Mouse (Mus musculus) erythroblast, adult 5-6 weeks (primary cell): ENCODE measurements around the gene Slc19a3. TPM values are rescaled to one million over a fixed set of nuclear protein-coding genes. Genes with fewer than 3 reads are reported as not detected.
"Not testable (repeated sequence)": the region's sequence is repeated elsewhere in the genome, so short reads cannot be mapped to it uniquely, and the experiment has no call there.

ENCODE experiments used
- ATAC-seq: replicated peaks from 2 replicates; pipeline ENCODE4 v1.8.0; 2016; ENCODE audit warnings: moderate number of reproducible peaks, mild to moderate bottlenecking, moderate TSS enrichment, inconsistent platforms; ENCODE audit not compliant: poor library complexity, low FRiP score, severe bottlenecking
- total RNA-seq, 2 experiments: library from RNA; stranded (forward) in 1 of 2; stranded (reverse) in 1 of 2; fragments of 150-400 nt in 1 of 2; fragments of 200-764, 138-1000 nt in 1 of 2; gene quantifications; 2 replicates each; pipeline versions ENCODE4 v1.2.3 to v1.2.4; 2015 to 2017; ENCODE audit warnings: low replicate concordance in 2 of 2

Slc19a3 gene
- total RNA-seq, 2 experiments from 2014 or later = not detected

DNA sequence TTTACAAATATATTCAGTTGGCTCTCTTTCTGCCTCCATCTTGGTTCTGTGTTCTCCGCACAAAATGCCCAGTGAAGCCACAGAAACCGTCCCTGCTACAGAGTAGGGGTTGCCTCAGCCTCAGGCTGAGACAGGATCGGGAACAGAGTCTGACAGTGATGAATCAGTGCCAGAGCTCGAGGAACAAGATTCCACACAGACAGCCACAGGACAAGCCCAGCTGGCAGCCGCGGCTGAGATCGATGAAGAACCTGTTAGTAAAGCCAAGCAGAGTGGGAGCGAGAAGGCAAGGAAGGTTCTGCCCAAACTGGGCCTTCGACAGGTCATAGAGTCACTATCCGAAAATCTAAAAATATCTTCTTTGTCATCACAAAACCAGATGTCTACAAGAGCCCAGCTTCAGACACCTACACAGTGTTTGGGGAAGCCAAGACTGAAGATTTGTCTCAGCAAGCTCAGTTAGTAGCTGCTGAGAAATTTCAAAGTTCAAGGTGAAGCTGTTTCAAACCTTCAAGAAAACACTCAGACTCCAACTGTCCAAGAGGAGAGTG is 22.8 kb downstream of the Slc19a3 start:
- ATAC-seq = no peak

DNA sequence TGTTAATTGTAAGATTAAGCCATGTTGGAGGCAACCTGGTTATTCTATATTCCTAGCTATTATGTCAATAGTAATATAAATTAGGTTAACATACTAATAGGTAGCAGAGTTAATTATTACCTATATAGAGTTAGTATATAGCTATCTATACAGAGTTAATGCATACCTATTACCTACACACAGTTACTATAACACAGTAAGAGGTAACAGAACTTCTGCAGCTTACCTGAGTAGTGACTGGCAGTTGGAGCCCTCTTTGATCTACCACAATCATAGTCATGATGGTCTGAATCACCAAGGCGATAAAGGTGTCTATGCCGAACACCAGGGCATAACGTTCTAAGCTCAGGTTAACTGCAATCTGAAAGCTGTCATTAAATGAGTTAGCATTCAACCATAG is 23.8 kb downstream of the Slc19a3 start:
- ATAC-seq = no peak

GRCm38 (mm10) chr1:83007471-83007870 is 30.8 kb downstream of the Slc19a3 start:
- no peak for ATAC-seq

DNA sequence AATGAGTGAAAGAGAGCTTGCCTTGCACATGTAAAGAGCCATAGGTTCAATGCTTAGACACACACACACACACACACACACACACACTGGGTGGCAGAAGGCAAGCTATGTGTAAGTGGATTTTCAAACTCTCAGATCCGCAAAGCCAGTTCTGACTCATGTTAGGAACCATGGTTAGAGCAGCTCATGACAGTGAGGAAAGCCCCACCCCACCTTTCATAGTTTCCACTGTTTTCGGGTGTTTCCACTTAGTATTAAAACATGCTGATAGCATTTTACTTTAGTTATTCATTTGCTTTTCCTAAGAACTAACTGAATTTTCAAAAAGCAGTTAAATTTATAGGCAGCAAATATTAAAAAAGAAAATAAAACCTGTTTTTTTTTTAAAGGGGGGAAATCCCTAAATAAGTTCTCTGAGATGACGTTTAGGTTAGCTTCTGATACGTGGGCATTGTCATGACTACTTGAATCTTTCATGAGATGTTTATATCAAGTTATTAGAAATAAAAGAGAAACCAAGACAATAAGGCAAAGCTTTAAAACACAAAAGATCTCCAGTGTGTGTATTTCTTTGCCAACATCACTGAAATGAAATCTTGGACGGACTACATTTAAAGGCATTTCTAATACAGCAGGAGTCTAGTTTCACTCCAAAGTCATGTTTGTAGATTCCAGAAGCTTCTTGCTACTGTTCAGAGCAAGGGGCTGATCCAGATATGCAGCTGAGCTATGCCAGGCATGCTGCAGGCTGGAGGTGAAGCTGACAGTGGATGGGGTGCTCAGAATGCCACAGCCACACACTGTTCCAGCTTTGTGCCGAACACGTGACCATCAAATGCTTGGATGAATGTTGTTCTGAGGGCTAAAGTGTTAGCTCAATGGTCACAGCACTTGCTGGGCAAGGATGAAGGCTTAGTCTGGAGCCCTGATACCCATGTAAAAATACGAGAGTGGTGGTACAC is 31.7 kb downstream of the Slc19a3 start:
- ATAC-seq = no peak

DNA sequence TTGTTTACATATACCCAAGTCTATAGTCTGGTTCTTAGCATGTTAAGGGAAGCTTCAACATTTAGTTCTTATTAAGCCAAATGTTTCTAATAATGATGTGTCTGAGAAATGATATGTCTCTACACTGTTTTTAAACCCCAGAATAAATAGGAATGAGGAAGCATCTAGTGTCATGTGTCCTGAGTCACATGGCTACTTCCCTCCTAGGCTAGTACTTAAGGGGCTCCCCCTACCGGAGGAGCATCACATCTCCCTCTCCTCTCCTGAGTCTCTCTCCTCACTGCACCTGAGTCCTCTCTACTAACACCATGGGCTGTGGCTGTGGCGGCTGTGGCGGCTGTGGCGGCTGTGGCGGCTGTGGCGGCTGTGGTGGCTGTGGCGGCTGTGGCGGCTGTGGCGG is 37.9 kb downstream of the Slc19a3 start, which contains the start of gene Gm47959:
Gm47959 (plus strand) TSS at position 243 of the 400 bp plus-strand sequence.
- not testable (repeated sequence) for ATAC-seq

DNA sequence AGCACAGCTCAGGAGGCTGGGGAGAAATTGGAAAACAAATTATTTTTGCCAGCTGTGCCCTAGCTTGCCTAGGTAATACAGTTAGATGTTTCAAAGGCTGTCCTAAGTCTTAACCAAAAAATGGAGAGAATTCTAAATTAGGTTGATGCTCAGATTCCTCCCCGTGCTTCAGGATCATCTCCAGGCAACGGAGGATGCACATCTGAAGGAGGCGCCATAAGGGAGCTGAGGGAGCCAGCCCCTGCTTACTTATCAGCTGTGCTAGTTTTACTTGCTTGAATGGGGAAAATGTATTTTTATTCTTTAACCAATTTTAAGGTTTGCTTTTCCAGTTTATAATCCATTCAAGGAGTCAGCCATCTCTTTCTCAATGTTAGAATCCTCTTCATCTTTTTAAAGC is 44.3 kb downstream of the Slc19a3 start:
- no peak for ATAC-seq

DNA sequence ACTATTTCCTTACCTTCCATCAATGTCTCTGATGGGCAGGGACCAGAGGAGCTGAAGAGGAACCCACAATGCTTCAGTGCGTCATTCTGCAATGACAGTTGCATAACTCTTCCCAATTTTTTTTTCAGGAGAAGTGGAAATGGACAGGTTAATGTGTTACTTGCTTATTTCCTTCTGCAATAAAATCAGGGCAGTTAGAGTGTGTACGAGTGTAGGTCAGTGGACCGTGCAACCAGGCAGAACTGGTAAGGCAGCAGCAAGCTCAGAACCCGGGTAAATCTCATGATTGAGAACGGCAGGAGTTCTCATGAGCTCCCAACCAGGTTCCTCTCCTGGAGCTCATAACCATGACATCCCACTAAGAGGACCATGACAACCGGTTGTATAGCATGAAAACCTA is 46.2 kb downstream of the Slc19a3 start:
- ATAC-seq = no peak

DNA sequence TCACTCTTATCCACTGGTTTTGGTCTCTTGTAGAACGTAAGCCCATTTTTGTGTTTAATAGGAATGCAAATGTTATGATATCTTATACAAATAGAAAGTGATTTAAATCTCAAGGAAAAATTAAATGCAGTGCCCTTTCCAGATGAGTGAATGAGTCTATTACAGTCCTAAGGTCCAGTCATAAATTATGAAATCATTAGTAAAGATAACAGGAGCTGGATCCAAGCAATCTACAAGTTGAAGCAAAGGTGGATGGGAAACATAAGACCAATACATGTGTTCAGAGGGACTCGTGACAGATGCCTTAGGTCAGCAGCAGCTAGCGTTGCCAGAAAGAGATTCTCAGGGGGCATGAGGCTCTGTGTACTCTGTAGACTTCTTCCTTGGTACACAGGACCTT is 46.7 kb downstream of the Slc19a3 start:
- no peak for ATAC-seq

DNA sequence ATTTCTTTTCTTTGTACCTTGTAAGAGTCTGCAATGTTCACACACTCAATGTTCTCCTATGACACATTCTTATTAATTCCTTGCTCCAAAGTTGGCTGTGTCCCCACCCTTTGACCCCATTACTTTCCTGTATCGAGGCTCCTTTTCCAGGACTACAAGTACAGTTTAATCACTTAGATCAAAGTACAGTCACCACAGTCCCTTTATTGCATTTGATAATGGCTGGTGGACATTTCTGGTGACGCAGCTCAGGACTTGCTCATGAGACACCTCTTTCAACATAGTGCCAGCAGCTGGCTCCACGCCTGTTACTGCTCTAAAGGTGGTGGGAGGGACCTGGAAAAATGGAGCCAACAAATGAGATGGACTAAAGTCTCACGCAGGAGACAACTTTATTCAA is 47.2 kb downstream of the Slc19a3 start:
- no peak for ATAC-seq

GRCm38 (mm10) chr1:82987530-82988198 is 50.6 kb downstream of the Slc19a3 start:
- ATAC-seq = no peak

GRCm38 (mm10) chr1:82986738-82987137 is 51.5 kb downstream of the Slc19a3 start:
- no peak for ATAC-seq

GRCm38 (mm10) chr1:82977840-82978239 is 60.4 kb downstream of the Slc19a3 start:
- ATAC-seq = no peak

- no peak for ATAC-seq
These were observed 62.5 kb downstream of the Slc19a3 start for GRCm38 (mm10) chr1:82975750-82976149.

DNA sequence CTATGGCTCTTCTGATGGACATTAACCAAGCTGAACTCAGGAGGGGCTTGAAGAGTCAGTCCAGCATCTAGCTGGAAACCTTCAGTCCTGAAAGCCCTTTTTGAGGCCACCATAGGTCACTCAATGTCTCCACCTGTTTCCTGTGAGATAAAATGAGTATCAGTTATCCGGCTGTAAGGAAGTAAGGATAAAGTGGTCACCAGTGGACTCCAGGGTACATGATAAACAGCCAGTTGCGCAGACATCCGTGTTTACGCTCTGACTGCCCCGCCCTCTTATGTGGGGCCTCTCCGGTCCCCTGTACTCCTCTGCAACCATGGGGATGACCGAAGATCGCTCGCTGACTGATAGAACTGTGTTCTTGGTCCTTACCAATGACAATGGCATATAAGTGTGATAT is 63.9 kb downstream of the Slc19a3 start:
- no peak for ATAC-seq

- no peak for ATAC-seq
These were observed 64.3 kb downstream of the Slc19a3 start for GRCm38 (mm10) chr1:82973901-82974300.

DNA sequence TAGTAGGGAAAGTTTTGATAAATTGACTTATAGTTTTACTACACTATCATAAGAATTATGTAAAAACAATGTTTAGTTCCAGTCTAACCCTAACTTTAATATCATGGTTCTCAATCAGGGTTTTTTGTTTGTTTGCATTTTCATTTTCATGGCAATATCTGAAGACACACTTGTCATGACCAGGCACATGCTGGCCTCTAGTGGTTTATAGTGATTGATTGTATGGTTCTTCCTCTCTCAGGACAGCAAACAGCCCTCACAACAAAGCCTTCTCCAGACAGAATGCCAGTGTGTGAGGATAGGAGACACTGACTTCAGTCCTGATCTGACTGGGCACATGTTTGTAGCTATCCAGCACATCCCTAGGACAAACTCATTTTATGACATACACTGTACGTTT is 65.0 kb downstream of the Slc19a3 start:
- no peak for ATAC-seq

DNA sequence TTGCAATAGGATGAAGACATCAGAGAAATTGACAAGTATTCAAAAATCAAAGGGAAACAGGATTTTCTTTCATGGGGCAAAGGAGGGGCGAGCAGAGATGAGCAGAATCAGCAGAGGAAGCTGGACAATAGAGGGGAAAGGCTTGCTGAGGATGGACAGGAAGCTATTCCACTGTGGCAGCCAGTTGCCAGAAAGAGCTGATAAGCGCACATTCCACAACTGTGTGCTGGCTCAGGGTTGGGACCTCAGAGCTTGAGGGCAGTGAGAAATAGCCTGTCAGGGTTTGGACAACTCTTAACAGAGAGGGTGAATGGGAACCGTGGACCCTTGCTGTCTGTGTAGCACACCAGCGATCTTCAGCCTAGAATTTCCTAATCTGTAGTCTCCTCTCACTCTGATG is 66.2 kb downstream of the Slc19a3 start:
- no peak for ATAC-seq

DNA sequence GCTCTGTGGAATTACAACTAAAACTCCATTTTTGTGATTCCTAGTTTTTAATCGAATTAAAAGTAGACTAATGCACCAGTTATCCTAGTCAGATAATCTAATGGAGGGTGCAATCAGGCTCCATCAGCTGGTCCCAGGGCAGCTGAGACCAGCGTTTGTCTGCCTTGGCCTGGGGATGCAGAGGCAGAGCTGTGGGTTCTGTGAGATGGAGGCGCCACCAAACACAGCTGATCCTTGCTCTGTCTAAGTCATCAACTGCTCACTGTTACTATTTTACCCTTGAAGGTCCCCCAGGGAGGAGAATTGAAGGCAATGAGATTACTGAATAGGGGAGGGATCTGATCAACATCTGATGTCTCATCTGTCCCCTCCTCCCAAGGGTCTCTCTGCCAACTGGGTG is 71.8 kb downstream of the Slc19a3 start:
- ATAC-seq = no peak
